Mouse (Mus musculus): Measurements from ENCODE around the gene 1810013L24Rik.
"Not testable (repeated sequence)": the region's sequence is repeated elsewhere in the genome, so short reads cannot be mapped to it uniquely, and the experiment has no call there.

The 1810013L24Rik gene

GRCm38 (mm10) chr16:8883674-8884241 is 53.9 kb downstream of the 1810013L24Rik start:
- DNase-seq (ENCODE audit: inconsistent age in 2 of 2, low spot score in 1 of 2): peak; percentile 86 to 97

GRCm38 (mm10) chr16:8894214-8894613 is 64.3 kb downstream of the 1810013L24Rik start:
- DNase-seq (ENCODE audit: inconsistent age in 2 of 2, low spot score in 1 of 2): not testable (repeated sequence)

- no peak for DNase-seq (ENCODE audit: inconsistent age in 2 of 2, low spot score in 1 of 2)
Measured at GRCm38 (mm10) chr16:8895301-8895700, 65.4 kb downstream of the 1810013L24Rik start.

GRCm38 (mm10) chr16:8906115-8906514 is 76.2 kb downstream of the 1810013L24Rik start:
- DNase-seq (ENCODE audit: inconsistent age in 2 of 2, low spot score in 1 of 2): not testable (repeated sequence)
